Mouse (Mus musculus) neutrophil, adult 5-6 weeks (primary cell): ENCODE results near the gene Eif4a1. TPM values are rescaled to one million over a fixed set of nuclear protein-coding genes. Genes with fewer than 3 reads are reported as not detected.
"Not testable (repeated sequence)": the region's sequence is repeated elsewhere in the genome, so short reads cannot be mapped to it uniquely, and the experiment has no call there.

Source experiments
- ATAC-seq: fragments of 151-379, 151-347 bp; 2 replicates; pipeline ENCODE4 v1.8.0; 2017; ENCODE audit warnings: mild to moderate bottlenecking, moderate TSS enrichment; ENCODE audit not compliant: insufficient number of reproducible peaks, poor library complexity, low FRiP score, severe bottlenecking; ENCODE audit errors: extremely low read depth
- total RNA-seq: library from RNA; stranded (forward); fragments of 200-1000 nt; gene quantifications from 2 replicates; pipeline ENCODE4 v1.2.3, GENCODE M21; 2017

Eif4a1 gene
- total RNA-seq, 1 experiment from 2014 or later, result 265 TPM

DNA sequence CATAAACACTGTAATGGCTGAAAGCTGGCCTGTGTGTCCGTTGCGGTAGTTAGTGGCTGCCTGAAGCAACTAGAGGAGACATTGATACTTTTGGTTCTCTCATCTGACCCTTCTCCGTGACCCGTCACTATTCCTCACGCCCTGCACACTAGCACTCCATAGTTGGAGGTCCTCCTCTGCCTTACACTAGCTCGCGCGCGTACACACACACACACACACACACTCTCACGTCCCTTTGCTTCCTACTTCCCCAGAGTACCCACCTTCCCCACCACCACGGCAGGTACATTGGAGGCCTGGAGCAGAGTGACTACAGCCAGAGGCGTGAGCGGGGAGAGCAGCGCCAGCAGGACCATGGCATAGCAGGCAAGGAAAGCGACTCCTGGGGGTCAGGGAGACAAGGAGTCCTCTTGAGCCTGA, 14.8 kb downstream of the Eif4a1 start:
- no peak for ATAC-seq

DNA sequence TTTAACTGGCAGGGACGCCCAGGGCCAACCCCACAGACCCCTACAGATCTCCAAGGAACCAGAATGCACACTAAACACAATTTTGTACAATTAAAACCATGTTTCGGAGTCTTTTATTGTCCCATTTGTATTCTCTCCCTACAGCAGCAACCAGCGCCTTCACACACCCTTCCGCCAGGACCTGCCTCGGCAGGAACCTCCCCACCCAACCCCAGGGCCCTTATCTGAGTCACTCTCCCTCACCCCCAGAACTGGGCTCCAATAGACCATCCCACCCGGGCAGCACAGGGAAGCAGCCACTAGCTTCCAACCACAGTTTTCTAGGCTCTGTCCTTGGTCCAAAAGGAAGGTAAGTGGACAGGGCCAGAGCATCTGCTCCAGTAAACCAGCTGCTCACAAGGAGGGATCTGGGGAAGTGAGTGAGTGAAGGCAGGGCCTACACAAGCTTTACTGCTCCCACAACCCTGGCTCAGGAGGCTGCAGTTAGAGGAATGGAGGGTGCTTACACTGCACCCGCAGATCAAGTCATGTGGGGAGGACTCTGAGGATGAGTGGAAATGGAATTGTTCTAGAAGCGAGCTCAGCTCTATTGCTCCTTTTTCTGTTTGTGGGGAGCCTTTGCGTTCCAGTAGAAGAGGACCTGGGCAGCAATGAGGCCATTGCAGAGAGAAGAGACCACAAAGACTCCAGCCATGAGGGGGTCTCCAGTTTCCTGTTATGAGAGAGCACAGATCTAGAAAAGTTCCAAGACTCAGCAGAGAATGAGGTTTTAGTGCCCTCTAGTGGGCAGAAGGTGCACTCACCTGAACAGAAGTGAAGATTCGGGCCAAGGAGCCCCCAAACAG, 15.4 kb downstream of the Eif4a1 start:
- ATAC-seq, result peak; percentile 39; the same call in 1 of the 2 replicates

DNA sequence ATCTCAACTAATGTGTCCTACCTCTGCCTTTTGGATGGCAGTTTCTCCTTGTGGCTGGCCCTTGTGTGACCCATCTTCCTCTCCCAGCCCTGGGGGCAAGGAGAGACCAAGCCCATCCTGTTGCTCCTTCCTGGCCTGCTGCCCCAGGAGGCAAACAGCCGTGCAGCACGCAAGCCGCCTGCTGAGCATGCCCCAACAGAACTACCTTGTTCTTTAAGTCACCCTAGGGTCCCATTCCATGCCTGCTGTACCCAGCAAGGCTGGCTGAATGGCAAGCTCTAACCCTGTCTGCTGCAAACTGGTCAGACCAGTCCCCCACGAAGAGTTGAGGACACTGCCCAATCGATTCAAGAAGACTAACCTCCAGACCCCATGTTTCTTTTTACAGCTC, 16.2 kb downstream of the Eif4a1 start:
- no peak for ATAC-seq

GRCm38 (mm10) chr11:69655264-69656064, 16.8 kb downstream of the Eif4a1 start, which contains the start of gene Sox15:
Sox15 (plus strand) TSS chr11:69655314.
- ATAC-seq, result no peak

- no peak for ATAC-seq
These were observed 17.5 kb downstream of the Eif4a1 start for GRCm38 (mm10) chr11:69654760-69655159.

- ATAC-seq, result no peak
These were observed 18.8 kb downstream of the Eif4a1 start for GRCm38 (mm10) chr11:69653399-69653798.

DNA sequence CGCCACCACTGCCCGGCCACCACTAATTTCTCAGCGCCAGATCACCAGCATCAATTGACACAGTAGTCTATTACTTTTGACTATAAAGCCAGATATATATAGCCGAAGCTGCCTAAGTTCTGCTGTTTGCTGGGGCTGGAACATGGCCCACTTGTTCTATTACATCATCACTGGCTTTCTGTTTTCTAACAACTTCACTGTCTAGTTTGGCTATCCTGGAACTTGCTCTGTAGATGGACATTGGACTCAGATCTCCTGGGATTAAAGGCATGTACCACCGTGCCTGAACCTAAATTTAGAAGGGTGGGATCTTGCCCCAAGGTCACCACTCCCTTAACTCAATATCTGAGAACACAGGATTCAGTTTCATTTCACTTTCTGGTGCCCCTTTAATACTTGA, 26.4 kb downstream of the Eif4a1 start:
- no peak for ATAC-seq

DNA sequence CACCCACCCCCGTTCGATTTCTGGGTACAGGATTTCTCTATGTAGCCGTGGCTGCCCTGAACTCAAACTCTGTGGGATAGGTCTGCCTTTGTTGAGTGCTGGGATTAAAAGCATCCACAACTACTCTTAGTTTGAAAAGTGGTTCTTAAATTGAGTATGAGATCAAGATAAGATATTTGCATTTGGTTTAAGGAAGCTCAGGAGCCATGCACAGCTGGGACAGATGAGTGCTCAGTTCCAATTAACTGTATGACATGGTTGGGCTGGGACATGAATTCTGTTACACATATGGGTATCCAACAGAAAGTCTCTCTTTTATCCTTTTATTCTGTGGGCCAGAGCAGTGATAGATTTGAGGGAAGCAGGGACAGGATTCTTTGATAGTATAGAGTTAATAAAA, 36.8 kb downstream of the Eif4a1 start:
- ATAC-seq, result no peak

GRCm38 (mm10) chr11:69633128-69633866, 38.9 kb downstream of the Eif4a1 start:
- no peak for ATAC-seq

- ATAC-seq, result peak; percentile 92
These were observed 39.7 kb downstream of the Eif4a1 start, which contains the start of gene Fxr2 for GRCm38 (mm10) chr11:69632284-69633089. Fxr2 (plus strand) TSS chr11:69632990.

DNA sequence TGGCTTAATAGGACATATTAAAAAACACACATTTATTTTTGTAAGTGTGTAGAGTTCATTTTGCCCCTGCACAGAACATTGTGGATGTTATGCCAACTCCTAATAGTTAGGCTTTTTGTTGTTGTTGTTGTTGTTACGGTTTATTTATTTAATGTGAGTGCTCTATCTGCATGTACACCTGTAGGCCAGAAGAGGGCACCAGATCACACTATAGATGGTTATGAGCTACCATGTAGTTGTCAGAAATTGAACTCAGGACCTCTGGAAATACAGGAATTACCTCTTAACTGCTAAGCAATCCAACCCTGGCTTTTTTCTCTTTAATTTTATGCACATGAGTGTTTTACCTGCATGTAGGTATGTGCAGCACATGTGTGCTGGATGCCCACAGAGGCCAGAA, 42.4 kb downstream of the Eif4a1 start:
- ATAC-seq, result no peak

- ATAC-seq, result peak; percentile 62; the same call in 1 of the 2 replicates
These were observed 43.9 kb downstream of the Eif4a1 start for GRCm38 (mm10) chr11:69628286-69628685.

- not testable (repeated sequence) for ATAC-seq
These were observed 47.9 kb downstream of the Eif4a1 start for GRCm38 (mm10) chr11:69624339-69624738.

- no peak for ATAC-seq
These were observed 49.2 kb downstream of the Eif4a1 start for GRCm38 (mm10) chr11:69623006-69623405.

DNA sequence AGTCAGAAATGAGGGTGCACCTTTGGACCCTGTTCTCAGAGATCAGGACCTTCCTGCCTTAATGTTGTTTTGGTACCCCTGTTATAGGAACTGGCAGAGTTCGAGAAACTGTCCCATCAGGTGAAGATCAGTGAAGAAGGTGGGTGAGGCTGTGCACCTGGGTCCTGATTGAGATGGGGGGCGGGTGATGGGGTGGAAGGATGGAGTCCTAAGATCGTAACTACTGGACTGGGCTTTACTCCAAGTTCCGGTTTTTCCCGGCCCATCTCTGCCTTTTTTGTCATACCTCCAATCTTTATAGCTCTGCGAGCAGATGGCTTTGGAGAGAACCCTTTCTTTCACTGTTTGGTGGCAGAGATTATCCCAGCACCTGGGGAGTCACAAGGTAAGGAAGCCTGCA, 49.8 kb downstream of the Eif4a1 start:
- no peak for ATAC-seq

DNA sequence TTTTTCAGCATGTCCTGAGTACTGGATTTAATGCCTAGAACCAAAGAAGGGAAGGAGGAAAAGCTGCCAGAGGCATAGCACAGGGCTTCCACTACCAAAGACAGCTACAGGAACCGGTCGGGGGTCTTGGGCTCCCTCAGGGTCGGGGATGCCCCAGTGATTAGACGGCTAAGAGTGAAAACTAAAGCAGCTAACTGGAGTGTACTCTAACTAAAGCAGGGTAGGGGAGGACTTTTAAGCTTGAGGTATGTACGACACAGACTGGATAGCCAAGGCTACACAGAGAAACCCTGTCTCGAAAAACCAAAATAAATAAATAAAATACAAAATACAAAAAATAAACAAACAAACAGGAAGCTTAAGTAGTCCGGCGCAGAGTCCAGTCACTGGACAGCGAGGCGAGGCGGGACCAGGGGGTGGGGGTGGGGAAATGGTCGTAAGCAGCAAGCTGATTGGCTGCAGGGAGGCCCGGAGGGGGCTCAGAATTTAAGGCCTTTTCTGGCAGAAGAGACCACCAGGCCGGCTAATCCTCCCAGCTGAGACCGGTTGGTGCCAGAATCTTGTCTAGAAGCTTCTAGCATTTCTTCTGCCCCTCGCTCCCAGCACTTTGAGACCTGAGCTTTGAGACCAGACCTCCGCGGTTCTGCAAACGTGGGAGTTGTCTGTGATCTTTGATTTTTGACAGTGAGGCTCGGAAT, 50.5 kb downstream of the Eif4a1 start, which contains the start of gene Sat2:
TSS of gene Sat2 (plus strand) at position 454 of the 698 bp plus-strand sequence.
- no peak for ATAC-seq

DNA sequence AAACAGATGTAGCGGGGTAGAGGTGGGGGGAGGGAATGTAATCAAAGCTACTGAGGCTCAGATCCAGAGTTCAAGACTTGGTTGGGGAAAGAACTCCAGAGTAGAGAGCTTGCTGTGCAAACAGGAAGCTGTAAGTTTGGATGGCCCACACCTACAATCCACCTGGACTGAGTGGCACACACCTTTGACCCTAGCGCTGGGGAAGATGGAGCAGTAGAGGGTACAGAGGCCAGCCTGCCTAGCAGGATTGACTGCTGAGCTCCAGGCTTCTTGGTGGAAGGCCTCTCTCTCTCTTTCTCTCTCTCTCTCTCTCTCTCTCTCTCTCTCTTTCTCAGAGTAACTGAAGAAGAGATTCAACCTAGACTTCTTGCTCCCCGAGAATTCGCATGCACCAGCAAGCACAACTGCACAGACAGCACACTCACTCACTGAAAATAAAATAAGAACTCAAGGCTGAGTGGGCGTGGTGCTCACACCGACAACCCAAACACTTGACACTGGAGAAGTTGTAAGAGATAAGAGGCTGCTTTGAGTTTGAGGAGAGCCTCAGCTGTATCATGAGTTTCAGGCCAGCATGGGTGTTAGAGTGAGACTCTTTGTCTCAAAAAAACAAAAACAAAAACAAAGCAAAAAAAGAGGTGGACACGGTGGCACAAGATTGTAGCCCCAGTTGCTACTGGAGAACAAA, 51.7 kb downstream of the Eif4a1 start:
- no peak for ATAC-seq
